Mouse (Mus musculus) intestine, embryonic 16.5 days (tissue): ENCODE results near the gene Aff3. TPM values are rescaled to one million over a fixed set of nuclear protein-coding genes. Genes with fewer than 3 reads are reported as not detected.

Experiments
- ATAC-seq: fragments of 200-750 bp; cut with Nextera tagmentation; 2 replicates; pipeline ENCODE4 v1.8.0; 2017; ENCODE audit warnings: moderate TSS enrichment, moderate library complexity
- H3K27ac ChIP-seq: fragments of 300-500 bp; sonication (generic); 2 replicates; pipeline ENCODE4 v1.5.1; 2014; ENCODE audit warnings: mild to moderate bottlenecking, low read length
- H3K27me3 ChIP-seq: fragments of 300-500 bp; sonication (generic); replicated peaks from 2 replicates; pipeline ENCODE4 v1.6.1; 2014; ENCODE audit warnings: low read length, control low read depth, mixed read lengths; ENCODE audit not compliant: control insufficient read depth, insufficient read depth
- H3K36me3 ChIP-seq: fragments of 300-500 bp; sonication (generic); 2 replicates; pipeline ENCODE4 v1.6.1; 2014; ENCODE audit warnings: low read length, control low read depth; ENCODE audit not compliant: control insufficient read depth, insufficient read depth
- H3K4me1 ChIP-seq: fragments of 300-500 bp; sonication (generic); 2 replicates; pipeline ENCODE4 v1.6.1; 2014; ENCODE audit warnings: low read length, control low read depth, mixed read lengths; ENCODE audit not compliant: control insufficient read depth, insufficient read depth
- H3K4me2 ChIP-seq: fragments of 300-500 bp; sonication (generic); 2 replicates; pipeline ENCODE4 v1.6.1; 2014; ENCODE audit warnings: low read depth, low read length, control low read depth
- H3K4me3 ChIP-seq: fragments of 300-500 bp; sonication (generic); 2 replicates; pipeline ENCODE4 v1.5.1; 2014; ENCODE audit warnings: mild to moderate bottlenecking, low read length
- H3K9ac ChIP-seq: fragments of 300-500 bp; sonication (generic); 2 replicates; pipeline ENCODE4 v1.6.1; 2014; ENCODE audit warnings: low read depth, low read length
- H3K9me3 ChIP-seq: fragments of 300-500 bp; sonication (generic); 2 replicates; pipeline ENCODE4 v1.6.1; 2016; ENCODE audit warnings: low read length, control low read depth; ENCODE audit not compliant: control insufficient read depth
- WGBS: fragments of 180-500 bp; shearing (Covaris S2); extraction: QIAGEN DNeasy Blood & Tissue Kit; methylation state at CpG from one replicate; pipeline ENCODE4 v1.1.7; 2014; 5-methylcytosine and 5-hydroxymethylcytosine counted together
- polyA plus RNA-seq: library from polyadenylated mRNA; unstranded; fragments of >200 nt; fragmentation: Nextera tagmentation; extraction: Ambion mirVana; gene quantifications from 2 replicates; pipeline ENCODE4 v1.2.1, GENCODE M21; 2015

The Aff3 gene
- polyA plus RNA-seq, 1 experiment from 2014 or later, result 2.1 TPM

DNA sequence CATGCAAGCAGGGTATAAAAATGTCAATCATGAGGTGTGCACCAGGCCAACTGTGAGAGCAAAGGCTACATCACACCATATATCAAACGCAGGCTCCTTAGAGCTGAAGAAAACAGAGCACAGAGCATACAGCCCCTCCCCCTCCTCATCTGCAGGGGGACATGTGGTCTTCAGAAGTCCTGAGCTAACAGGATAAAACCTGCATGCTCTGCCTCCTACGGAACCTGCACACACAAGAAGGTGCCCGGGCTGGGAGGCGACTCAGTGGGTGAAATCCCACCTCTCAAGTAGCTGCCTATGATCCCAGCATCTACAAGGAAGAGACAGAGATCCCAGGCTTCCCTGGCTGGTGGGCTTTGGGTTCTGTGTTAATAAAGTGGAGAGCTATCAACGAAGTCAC, 70.0 kb downstream of the Aff3 start:
- H3K4me1 ChIP-seq, result no peaks in the 10 kb centered on the region; the same call in 1 of the 2 replicates
- no peaks in the 10 kb centered on the region for H3K27me3 ChIP-seq
- H3K36me3 ChIP-seq, result no peaks in the 10 kb centered on the region
- ATAC-seq, result no peak
- no peak overlapping the region for H3K4me2 ChIP-seq
- WGBS, result 60% methylated on average over 5 of the region's 5 CpGs
- no peaks in the 10 kb centered on the region for H3K9me3 ChIP-seq
- no peak overlapping the region for H3K9ac ChIP-seq
- no peak overlapping the region for H3K27ac ChIP-seq
- no peak overlapping the region for H3K4me3 ChIP-seq

DNA sequence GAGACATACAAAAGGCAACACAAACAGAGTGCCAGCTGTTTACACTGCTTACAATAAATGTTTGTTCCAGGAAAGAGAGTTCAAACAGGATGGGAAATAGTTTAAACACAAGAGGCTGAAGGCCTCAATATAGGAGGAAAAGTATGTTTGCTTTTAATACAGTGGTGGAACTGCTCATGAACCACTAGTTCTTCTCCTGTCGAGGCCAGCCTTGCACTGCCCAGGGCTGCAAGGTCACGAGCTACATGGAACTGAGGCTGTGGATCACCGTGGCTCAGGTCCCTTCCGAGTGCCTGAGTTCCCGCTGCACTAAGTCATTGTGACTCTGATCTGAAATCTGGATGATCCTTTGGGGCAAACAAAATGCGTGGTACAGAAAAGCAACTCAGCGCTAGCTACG, 73.6 kb downstream of the Aff3 start:
- Histone ChIP-seq H3K27ac (no peak overlapping the region), H3K4me2 (no peak overlapping the region), H3K9ac (no peak overlapping the region), H3K36me3 (no peaks in the 10 kb centered on the region), H3K4me1 (no peaks in the 10 kb centered on the region; the same call in 1 of the 2 replicates), H3K4me3 (no peak overlapping the region), H3K9me3 (no peaks in the 10 kb centered on the region), H3K27me3 (no peaks in the 10 kb centered on the region)
- 62% methylated on average over 8 of the region's 8 CpGs for WGBS
- ATAC-seq, result no peak

DNA sequence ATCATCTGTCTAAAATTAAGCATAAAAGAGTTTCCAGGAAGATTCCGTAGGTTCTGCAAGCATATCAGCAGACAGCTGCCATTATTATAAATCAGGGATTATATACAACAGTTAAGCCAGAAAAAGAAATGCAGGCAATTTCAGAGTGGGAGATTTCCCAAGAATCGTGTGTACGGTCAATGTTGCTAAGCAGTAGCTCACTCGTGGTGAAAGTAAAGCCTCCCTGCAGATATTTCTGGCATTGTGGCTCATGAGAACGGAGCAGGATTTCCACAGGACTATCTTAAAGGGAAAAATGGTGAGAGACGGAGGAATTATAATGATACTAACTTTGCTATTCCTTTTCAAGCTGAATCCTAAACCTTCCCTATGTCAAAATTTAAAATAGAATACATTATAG, 76.0 kb downstream of the Aff3 start:
- WGBS, result 61% methylated on average over 6 of the region's 6 CpGs
- Histone ChIP-seq H3K27ac (no peak overlapping the region), H3K4me3 (no peak overlapping the region), H3K9ac (no peak overlapping the region), H3K9me3 (no peaks in the 10 kb centered on the region), H3K36me3 (no peaks in the 10 kb centered on the region), H3K4me1 (no peaks in the 10 kb centered on the region), H3K27me3 (no peaks in the 10 kb centered on the region), H3K4me2 (no peak overlapping the region)
- no peak for ATAC-seq

DNA sequence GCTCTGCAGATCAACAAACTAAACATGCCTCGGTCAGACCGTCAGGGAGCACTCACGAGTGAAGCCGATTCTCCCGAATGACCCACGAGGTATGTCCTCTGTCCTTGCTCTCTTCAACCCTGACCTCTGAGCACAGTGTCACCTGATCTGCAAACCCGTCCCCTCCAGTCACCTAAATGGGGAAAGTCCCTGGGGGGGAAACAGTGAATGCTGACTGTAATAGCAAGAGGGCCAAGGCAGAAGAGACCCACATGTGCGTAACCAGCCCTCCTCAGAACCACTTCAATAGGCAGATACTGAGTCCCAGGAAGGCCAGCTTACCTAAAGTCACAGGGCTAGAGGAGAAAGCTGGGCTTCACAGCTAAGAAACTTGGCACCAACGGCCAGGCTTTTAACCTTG, 82.4 kb downstream of the Aff3 start:
- H3K4me2 ChIP-seq, result no peak overlapping the region
- WGBS, result 73% methylated on average over 9 of the region's 9 CpGs
- H3K9ac ChIP-seq, result no peak overlapping the region
- H3K9me3 ChIP-seq, result no peaks in the 10 kb centered on the region
- H3K27ac ChIP-seq, result no peak overlapping the region
- H3K36me3 ChIP-seq, result no peaks in the 10 kb centered on the region
- no peaks in the 10 kb centered on the region for H3K27me3 ChIP-seq
- no peaks in the 10 kb centered on the region; the same call in 1 of the 2 replicates for H3K4me1 ChIP-seq
- ATAC-seq, result no peak
- no peak overlapping the region for H3K4me3 ChIP-seq

DNA sequence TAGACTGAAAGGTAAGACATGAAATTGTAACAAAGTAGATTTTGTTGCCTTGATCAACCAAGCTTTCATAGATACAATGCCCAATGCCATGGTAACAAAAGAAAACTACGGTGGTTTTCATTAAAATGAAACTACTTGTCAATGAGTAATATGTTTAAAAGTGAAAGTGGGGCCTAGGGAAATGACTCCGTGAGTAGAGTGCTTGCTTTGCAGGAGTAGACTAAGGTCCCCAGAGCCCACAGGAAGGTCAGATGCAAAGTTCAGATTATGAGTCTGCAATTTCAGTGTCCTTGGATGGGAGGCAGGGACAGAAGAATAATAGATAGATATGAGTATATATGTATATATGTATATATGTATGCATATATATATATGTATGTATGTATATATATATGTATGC, 84.2 kb downstream of the Aff3 start:
- Histone ChIP-seq H3K9ac (no peak overlapping the region), H3K9me3 (no peaks in the 10 kb centered on the region), H3K27ac (no peak overlapping the region), H3K36me3 (no peaks in the 10 kb centered on the region), H3K4me1 (no peaks in the 10 kb centered on the region; the same call in 1 of the 2 replicates), H3K27me3 (no peaks in the 10 kb centered on the region), H3K4me3 (no peak overlapping the region), H3K4me2 (no peak overlapping the region)
- WGBS, result 76% methylated on average over 2 of the region's 2 CpGs
- no peak for ATAC-seq

DNA sequence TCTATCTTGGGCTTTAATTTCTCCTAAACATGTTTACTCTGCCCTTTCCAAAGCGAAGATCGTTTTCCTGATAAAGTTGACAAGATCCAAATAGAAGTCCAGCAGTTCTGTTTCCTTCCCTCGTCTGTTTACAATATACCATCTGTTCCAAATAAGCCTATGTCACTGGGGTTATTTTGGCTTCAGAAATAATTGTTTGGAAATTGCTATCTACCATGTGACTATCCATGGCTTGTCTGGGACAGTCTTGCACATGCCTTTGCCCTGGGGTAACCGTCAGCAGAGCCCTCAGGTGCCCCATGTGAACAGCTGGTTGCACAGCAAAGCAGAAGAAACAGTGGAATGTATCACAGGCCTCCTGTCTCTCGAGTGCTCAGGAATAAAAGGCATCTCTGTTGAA, 86.4 kb downstream of the Aff3 start:
- no peaks in the 10 kb centered on the region; the same call in 1 of the 2 replicates for H3K4me1 ChIP-seq
- H3K4me3 ChIP-seq, result no peak overlapping the region
- no peak overlapping the region for H3K9ac ChIP-seq
- H3K4me2 ChIP-seq, result no peak overlapping the region
- no peak for ATAC-seq
- H3K9me3 ChIP-seq, result no peaks in the 10 kb centered on the region
- no peaks in the 10 kb centered on the region for H3K27me3 ChIP-seq
- no peak overlapping the region for H3K27ac ChIP-seq
- H3K36me3 ChIP-seq, result no peaks in the 10 kb centered on the region
- 37% methylated on average over 5 of the region's 5 CpGs for WGBS

DNA sequence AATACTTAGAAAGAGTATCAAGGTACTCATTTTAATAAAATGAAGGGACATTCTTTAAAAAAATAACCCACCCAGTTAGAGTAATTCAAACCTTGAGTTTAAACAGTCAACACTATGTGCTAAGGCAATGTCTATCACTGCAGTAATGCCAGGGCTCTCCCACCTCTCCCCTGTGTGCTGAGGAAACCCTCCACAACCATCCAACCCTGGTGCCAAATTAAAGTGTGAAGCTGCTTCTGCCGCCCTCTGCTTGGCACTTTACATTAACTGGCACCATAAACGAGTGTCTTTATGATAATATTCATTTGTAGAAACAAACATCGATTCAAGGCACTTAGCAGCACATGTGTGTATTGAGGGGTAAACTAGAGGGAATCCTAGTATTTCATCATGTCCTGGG, 97.0 kb downstream of the Aff3 start:
- Histone ChIP-seq H3K27me3 (no peaks in the 10 kb centered on the region), H3K4me1 (peaks cover 5% of the 10 kb centered on the region; the same call in 1 of the 2 replicates), H3K36me3 (no peaks in the 10 kb centered on the region), H3K4me2 (no peak overlapping the region), H3K27ac (no peak overlapping the region), H3K4me3 (no peak overlapping the region), H3K9ac (no peak overlapping the region), H3K9me3 (no peaks in the 10 kb centered on the region)
- ATAC-seq, result no peak
- WGBS, result 56% methylated on average over 3 of the region's 3 CpGs

DNA sequence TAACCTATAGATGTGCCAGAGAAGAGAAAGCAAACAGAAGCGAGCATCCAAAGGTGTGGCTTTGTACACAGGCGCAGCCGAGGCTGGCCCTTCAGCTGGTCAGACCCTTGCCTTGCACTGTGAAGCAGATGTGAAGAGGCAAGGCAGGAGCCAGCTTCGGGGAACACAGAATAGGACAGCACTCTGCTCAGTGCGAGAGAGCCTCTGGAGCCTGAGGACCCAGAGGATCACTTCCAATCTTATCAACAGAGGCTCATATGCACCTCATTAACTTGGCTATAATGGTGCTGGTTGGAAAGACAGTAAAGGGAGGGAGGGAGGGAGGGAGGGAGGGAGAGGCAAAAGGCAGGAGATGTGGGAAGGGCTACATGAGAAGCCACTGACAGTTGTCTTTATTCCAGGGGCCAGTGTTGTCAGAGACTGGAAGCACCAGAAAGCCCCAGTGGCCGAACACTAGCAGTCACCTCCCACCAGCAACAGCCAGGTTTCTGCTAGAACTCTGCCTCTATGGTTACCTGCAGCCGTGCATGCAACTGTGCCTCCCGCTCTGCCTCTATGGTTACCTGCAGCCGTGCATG, 98.6 kb downstream of the Aff3 start:
- Histone ChIP-seq H3K27ac (no peak overlapping the region), H3K4me1 (peaks cover 5% of the 10 kb centered on the region; the same call in 1 of the 2 replicates), H3K4me2 (no peak overlapping the region), H3K9me3 (no peaks in the 10 kb centered on the region), H3K36me3 (no peaks in the 10 kb centered on the region), H3K27me3 (no peaks in the 10 kb centered on the region), H3K4me3 (no peak overlapping the region), H3K9ac (no peak overlapping the region)
- WGBS, result 46% methylated on average over 9 of the region's 9 CpGs
- ATAC-seq, result no peak

DNA sequence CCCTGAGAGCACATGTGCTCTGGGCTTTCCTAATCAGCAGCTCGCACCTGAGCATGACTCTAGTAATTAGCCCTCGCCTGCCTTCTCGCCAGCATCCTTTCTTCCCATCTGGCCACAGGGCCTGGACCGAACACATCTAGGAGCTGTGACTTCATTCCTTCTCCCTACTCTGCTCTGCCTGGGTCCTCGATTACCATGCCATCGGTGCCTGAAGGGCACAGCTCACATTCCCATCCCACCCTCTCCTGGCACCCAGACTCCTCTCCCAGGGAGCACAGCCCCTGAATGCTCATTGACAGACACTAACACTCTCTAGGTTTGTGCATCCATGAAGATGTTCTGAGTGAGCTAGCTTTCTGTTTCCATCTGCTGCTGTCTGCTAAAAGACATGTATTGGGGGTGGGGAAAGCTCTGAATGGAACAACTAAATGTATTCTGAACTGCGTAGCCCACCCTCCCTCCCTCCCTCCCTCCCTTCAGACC, 99.4 kb downstream of the Aff3 start:
- Histone ChIP-seq H3K4me3 (no peak overlapping the region), H3K36me3 (no peaks in the 10 kb centered on the region), H3K9me3 (no peaks in the 10 kb centered on the region), H3K27ac (no peak overlapping the region), H3K4me1 (peaks cover 5% of the 10 kb centered on the region; the same call in 1 of the 2 replicates), H3K9ac (no peak overlapping the region), H3K4me2 (no peak overlapping the region), H3K27me3 (no peaks in the 10 kb centered on the region)
- no peak for ATAC-seq
- WGBS, result 72% methylated on average over 7 of the region's 7 CpGs
